ENCODE assay signal across 12 mouse cellular contexts in genomic region chr11:111379842-111380241, GRCm38 (mm10).
"Had no signal": no experiment of that assay in that cellular context is flagged by ENCODE, and none has a peak within 500 bp of the region (broad histone marks: within the 10 kb centered on the region; RNA-seq: fewer than 3 reads in every experiment).

No protein-coding gene starts in this region.

- H3K4me3 ChIP-seq: midbrain, embryonic 13.5 days; midbrain, embryonic 15.5 days; neural tube, embryonic 12.5 days had no signal

- DNase-seq: lung, adult 18-20 months; lung, embryonic 14.5 days; lung, postnatal 10 days; lung, postnatal 4 days; right cerebral cortex, postnatal 14 days; thymus, adult 18-20 months; thymus, postnatal 25 days; thymus, postnatal 4 days had no signal

- ATAC-seq: midbrain, embryonic 13.5 days; midbrain, embryonic 15.5 days had no signal

- H3K27ac ChIP-seq: liver, embryonic 14.5 days; midbrain, embryonic 13.5 days; midbrain, embryonic 15.5 days; neural tube, embryonic 12.5 days had no signal
